Comparison of ENCODE assay signal across 31 mouse cellular contexts in genomic region chr10:83777253-83777652, GRCm38 (mm10). TPM values are rescaled to one million over a fixed set of nuclear protein-coding genes. Genes with fewer than 3 reads are reported as not detected.
"Had no signal": no experiment of that assay in that cellular context is flagged by ENCODE, and none has a peak within 500 bp of the region (broad histone marks: within the 10 kb centered on the region; RNA-seq: fewer than 3 reads in every experiment).

No protein-coding gene starts in this region.

- H3K27me3 ChIP-seq: limb, embryonic 12.5 days; limb, embryonic 13.5 days; limb, embryonic 15.5 days; liver, embryonic 12.5 days; liver, embryonic 13.5 days; liver, embryonic 15.5 days; lung, embryonic 15.5 days; midbrain, embryonic 12.5 days; midbrain, embryonic 13.5 days; midbrain, embryonic 15.5 days had no signal

- DNase-seq: left cerebral cortex, postnatal 4 days; liver; liver, embryonic 13.5 days; liver, postnatal 0 days; lung, adult 2 months; lung, embryonic 14.5 days; lung, postnatal 10 days; lung, postnatal 14 days; lung, postnatal 36 days; lung, postnatal 4 days; midbrain, embryonic 14.5 days had no signal

- H3K4me2 ChIP-seq: limb, embryonic 12.5 days; limb, embryonic 13.5 days; limb, embryonic 15.5 days; liver, embryonic 11.5 days; liver, embryonic 12.5 days; liver, embryonic 13.5 days; liver, embryonic 15.5 days; lung, embryonic 14.5 days; lung, embryonic 15.5 days; midbrain, embryonic 11.5 days; midbrain, embryonic 12.5 days; midbrain, embryonic 13.5 days; midbrain, embryonic 15.5 days had no signal

- H3K27ac ChIP-seq: limb, embryonic 10.5 days; limb, embryonic 12.5 days; limb, embryonic 13.5 days; limb, embryonic 15.5 days; liver, embryonic 12.5 days; liver, embryonic 13.5 days; liver, embryonic 14.5 days; liver, embryonic 15.5 days; lung, embryonic 15.5 days; macrophage; midbrain, embryonic 10.5 days; midbrain, embryonic 12.5 days; midbrain, embryonic 13.5 days; midbrain, embryonic 15.5 days had no signal

- H3K9me3 ChIP-seq: limb, embryonic 10.5 days; limb, embryonic 13.5 days; limb, embryonic 15.5 days; liver, embryonic 15.5 days; lung, embryonic 15.5 days; midbrain, embryonic 13.5 days; midbrain, embryonic 15.5 days had no signal

- H3K4me3 ChIP-seq: limb, embryonic 10.5 days; limb, embryonic 12.5 days; limb, embryonic 13.5 days; limb, embryonic 15.5 days; liver, embryonic 12.5 days; liver, embryonic 13.5 days; liver, embryonic 15.5 days; lung, embryonic 15.5 days; megakaryocyte, embryonic 14.5 days; midbrain, embryonic 10.5 days; midbrain, embryonic 12.5 days; midbrain, embryonic 13.5 days; midbrain, embryonic 15.5 days; myocyte had no signal

- H3K36me3 ChIP-seq: limb, embryonic 10.5 days; limb, embryonic 12.5 days; limb, embryonic 13.5 days; limb, embryonic 15.5 days; liver, embryonic 12.5 days; liver, embryonic 13.5 days; liver, embryonic 15.5 days; lung, embryonic 15.5 days; midbrain, embryonic 10.5 days; midbrain, embryonic 12.5 days; midbrain, embryonic 13.5 days; midbrain, embryonic 15.5 days had no signal

- H3K4me1 ChIP-seq: limb, embryonic 10.5 days; limb, embryonic 12.5 days; limb, embryonic 13.5 days; limb, embryonic 15.5 days; liver, embryonic 12.5 days; liver, embryonic 13.5 days; liver, embryonic 15.5 days; lung, embryonic 15.5 days; megakaryocyte, embryonic 14.5 days; midbrain, embryonic 10.5 days; midbrain, embryonic 12.5 days; midbrain, embryonic 13.5 days; midbrain, embryonic 15.5 days had no signal

- H3K9ac ChIP-seq: limb, embryonic 12.5 days; limb, embryonic 13.5 days; limb, embryonic 15.5 days; liver, embryonic 12.5 days; liver, embryonic 13.5 days; liver, embryonic 14.5 days; liver, embryonic 15.5 days; liver, postnatal 0 days; lung, embryonic 14.5 days; lung, embryonic 15.5 days; midbrain, embryonic 12.5 days; midbrain, embryonic 13.5 days; midbrain, embryonic 15.5 days had no signal

- ATAC-seq: liver, embryonic 12.5 days; liver, postnatal 0 days; lung, postnatal 0 days; midbrain, embryonic 13.5 days; midbrain, embryonic 15.5 days; midbrain, embryonic 16.5 days had no signal

RNA-seq across cellular contexts. Expression of gene 1500009L16Rik, which starts 54.6 kb away (rescaled TPM):
- polyA plus RNA-seq: liver, adult 2 months; macrophage; myocyte had no signal
